In genomic region chr5:53378106-53378505, GRCm38 (mm10) we compare ENCODE assay signal across 10 mouse cellular contexts.
"Had no signal": no experiment of that assay in that cellular context is flagged by ENCODE, and none has a peak within 500 bp of the region (broad histone marks: within the 10 kb centered on the region; RNA-seq: fewer than 3 reads in every experiment).

No protein-coding gene starts in this region.

- H3K4me3 ChIP-seq: limb, embryonic 12.5 days; megakaryocyte, embryonic 14.5 days had no signal

- DNase-seq: kidney, postnatal 25 days; layer of hippocampus, postnatal 36 days; liver; right cerebral cortex, postnatal 14 days; thymus, adult 18-20 months; thymus, postnatal 14 days had no signal

- H3K27ac ChIP-seq: liver, embryonic 14.5 days had no signal

- ATAC-seq: midbrain, embryonic 16.5 days had no signal
